Mouse (Mus musculus) inflammation-experienced regulatory T-cells, adult 6 months (primary cell): ENCODE data around the gene Phldb2. TPM values are rescaled to one million over a fixed set of nuclear protein-coding genes. Genes with fewer than 3 reads are reported as not detected.

Experiments used
- ATAC-seq: one replicate; pipeline ENCODE4 v1.8.0; 2017
- polyA plus RNA-seq, 3 experiments: library from polyadenylated mRNA; unstranded; fragments of 100-300 nt; shearing (Covaris generic); gene quantifications; one replicate each; pipeline ENCODE4 v1.2.1; 2017

The Phldb2 gene
- polyA plus RNA-seq, 3 experiments from 2014 or later, result 0.15 TPM; not detected in 2

- no peak for ATAC-seq
These were observed 62.8 kb downstream of the Phldb2 start for GRCm38 (mm10) chr16:45890471-45891200.

- no peak for ATAC-seq
These were observed 63.8 kb downstream of the Phldb2 start for GRCm38 (mm10) chr16:45889636-45890035.

- no peak for ATAC-seq
These were observed 66.8 kb downstream of the Phldb2 start for GRCm38 (mm10) chr16:45886599-45886998.

- ATAC-seq, result no peak
These were observed 69.2 kb downstream of the Phldb2 start for GRCm38 (mm10) chr16:45884194-45884593.

- no peak for ATAC-seq
These were observed 72.1 kb downstream of the Phldb2 start for GRCm38 (mm10) chr16:45881177-45881832.

- no peak for ATAC-seq
These were observed 73.2 kb downstream of the Phldb2 start for GRCm38 (mm10) chr16:45880101-45880751.

- ATAC-seq, result no peak
These were observed 75.7 kb downstream of the Phldb2 start for GRCm38 (mm10) chr16:45877739-45878138.

- ATAC-seq, result no peak
These were observed 76.2 kb downstream of the Phldb2 start for GRCm38 (mm10) chr16:45877171-45877570.

- ATAC-seq, result no peak
These were observed 80.0 kb downstream of the Phldb2 start for GRCm38 (mm10) chr16:45873397-45873796.

GRCm38 (mm10) chr16:45871286-45871976 lies 82.0 kb downstream of the Phldb2 start:
- no peak for ATAC-seq

- ATAC-seq, result no peak
These were observed 82.7 kb downstream of the Phldb2 start for GRCm38 (mm10) chr16:45870651-45871050.

GRCm38 (mm10) chr16:45869044-45869443 lies 84.4 kb downstream of the Phldb2 start:
- ATAC-seq, result no peak

- ATAC-seq, result no peak
These were observed 96.0 kb downstream of the Phldb2 start for GRCm38 (mm10) chr16:45857277-45857863.

GRCm38 (mm10) chr16:45854499-45854898 lies 98.9 kb downstream of the Phldb2 start:
- ATAC-seq, result no peak

GRCm38 (mm10) chr16:45849045-45849444 lies 104.4 kb downstream of the Phldb2 start:
- no peak for ATAC-seq

- ATAC-seq, result no peak
These were observed 108.5 kb downstream of the Phldb2 start for GRCm38 (mm10) chr16:45844875-45845274.

- ATAC-seq, result peak; percentile 79
These were observed 109.2 kb downstream of the Phldb2 start for GRCm38 (mm10) chr16:45844049-45844780.

GRCm38 (mm10) chr16:45843351-45843891 lies 110.0 kb downstream of the Phldb2 start:
- no peak for ATAC-seq

- ATAC-seq, result no peak
These were observed 111.0 kb downstream of the Phldb2 start for GRCm38 (mm10) chr16:45842440-45842839.

- no peak for ATAC-seq
These were observed 111.6 kb downstream of the Phldb2 start for GRCm38 (mm10) chr16:45841806-45842205.

GRCm38 (mm10) chr16:45841016-45841415 lies 112.4 kb downstream of the Phldb2 start:
- ATAC-seq, result no peak
